Mouse (Mus musculus) ES-E14 (cell line): ENCODE measurements at regions not wholly inside any gene's neighbourhood (a gene's known extent, or its start where the extent isn't known, plus 50 kb on each side); places are given as distances from the start of the nearest gene placed in this dataset.

Experiments
- DNase-seq: peaks from one replicate; pipeline ENCODE4 v3.0.0-alpha.2; 2013; ENCODE audit warnings: low read depth, low spot score
- H3K27ac ChIP-seq: 2 replicates; pipeline ENCODE4 v1.5.1; 2012; ENCODE audit warnings: low read depth, mild to moderate bottlenecking, low read length, moderate library complexity, mixed read lengths; ENCODE audit not compliant: poor library complexity, insufficient read depth, severe bottlenecking
- H3K36me3 ChIP-seq: 2 replicates; pipeline ENCODE4 v1.6.1; 2012; ENCODE audit warnings: mild to moderate bottlenecking, low read length, moderate library complexity, mixed read lengths; ENCODE audit not compliant: control insufficient read depth, poor library complexity, insufficient read depth, severe bottlenecking
- H3K4me1 ChIP-seq, 2 experiments: fragments of 150-350 bp in 1 of 2; sonication (generic) in 1 of 2; 2 replicates each; pipeline ENCODE4 v1.6.1; 2012; ENCODE audit warnings: low read length in 2 of 2, mild to moderate bottlenecking in 1 of 2, mixed read lengths in 1 of 2; ENCODE audit not compliant: control insufficient read depth in 2 of 2, insufficient read depth in 2 of 2, poor library complexity in 1 of 2
- H3K4me3 ChIP-seq, 2 experiments: fragments of 150-350 bp in 1 of 2; sonication (generic) in 1 of 2; 2 replicates each; pipeline ENCODE4 v1.5.1; 2012; ENCODE audit warnings: low read length in 2 of 2, low read depth in 1 of 2, mild to moderate bottlenecking in 1 of 2, mixed read lengths in 1 of 2; ENCODE audit not compliant: insufficient read depth in 1 of 2, poor library complexity in 1 of 2, severe bottlenecking in 1 of 2
- H3K9ac ChIP-seq: 2 replicates; pipeline ENCODE4 v1.6.1; 2012; ENCODE audit warnings: low read depth, mild to moderate bottlenecking, low read length, mixed read lengths; ENCODE audit not compliant: poor library complexity, insufficient read depth, severe bottlenecking
- H3K9me3 ChIP-seq: fragments of 150-350 bp; sonication (generic); 2 replicates; pipeline ENCODE4 v1.6.1; 2012; ENCODE audit warnings: low read depth, mild to moderate bottlenecking, low read length; ENCODE audit not compliant: control insufficient read depth, insufficient read depth
- CHD2 ChIP-seq: IDR thresholded peaks from 2 replicates; pipeline ENCODE4 v1.6.1; 2014; ENCODE audit warnings: mild to moderate bottlenecking, low read depth, low read length, inconsistent platforms
- HCFC1 ChIP-seq: IDR thresholded peaks from 2 replicates; pipeline ENCODE4 v1.6.1; 2012; ENCODE audit warnings: low read length, inconsistent platforms, borderline replicate concordance; ENCODE audit not compliant: insufficient read depth
- MAFK ChIP-seq: IDR thresholded peaks from 2 replicates; pipeline ENCODE4 v1.6.1; 2014; ENCODE audit warnings: mild to moderate bottlenecking, low read depth, low read length, inconsistent platforms; ENCODE audit not compliant: insufficient read depth
- ZC3H11A ChIP-seq: IDR thresholded peaks from 2 replicates; pipeline ENCODE4 v1.6.1; 2012; ENCODE audit warnings: low read depth, mild to moderate bottlenecking, inconsistent platforms, low read length, borderline replicate concordance
- ZNF384 ChIP-seq: IDR thresholded peaks from 2 replicates; pipeline ENCODE4 v1.6.1; 2012; ENCODE audit warnings: low read depth, low read length, inconsistent platforms
- in situ Hi-C, 2 experiments: fragments of 600-800 bp; cut with MboI; formaldehyde crosslinking; loops; one replicate each; pipeline ENCODE4 v1.15.1; 2025; ENCODE audit warnings: low sequenced_read_pairs in 2 of 2, inconsistent platforms in 1 of 2; ENCODE audit not compliant: unreplicated experiment in 2 of 2

- Histone ChIP-seq H3K9ac (no peak overlapping the region), H3K27ac (no peak overlapping the region), H3K9me3 (no peaks in the 10 kb centered on the region), H3K36me3 (no peaks in the 10 kb centered on the region), H3K4me3 (no peak overlapping the region), H3K4me1 (no peaks in the 10 kb centered on the region)
- no peak for DNase-seq
- in situ Hi-C loops, result no loop called here
- no peak for TF ChIP-seq ZC3H11A
- TF ChIP-seq HCFC1, result no peak
- TF ChIP-seq MAFK, result no peak
- no peak for TF ChIP-seq ZNF384
- TF ChIP-seq CHD2, result no peak
Observed at GRCm38 (mm10) chr13:99761423-99761822, 139.5 kb downstream of the Cartpt start.

GRCm38 (mm10) chr13:99760646-99761045, 140.2 kb downstream of the Cartpt start:
- Histone ChIP-seq H3K4me1 (no peaks in the 10 kb centered on the region), H3K9ac (no peak overlapping the region), H3K9me3 (no peaks in the 10 kb centered on the region), H3K4me3 (no peak overlapping the region), H3K36me3 (no peaks in the 10 kb centered on the region), H3K27ac (no peak overlapping the region)
- in situ Hi-C loops, result no loop called here
- TF ChIP-seq HCFC1, result no peak
- TF ChIP-seq CHD2, result no peak
- TF ChIP-seq ZNF384, result no peak
- TF ChIP-seq MAFK, result no peak
- no peak for TF ChIP-seq ZC3H11A
- no peak for DNase-seq

- Histone ChIP-seq H3K9me3 (no peaks in the 10 kb centered on the region), H3K27ac (no peak overlapping the region), H3K4me3 (no peak overlapping the region), H3K9ac (no peak overlapping the region), H3K4me1 (no peaks in the 10 kb centered on the region), H3K36me3 (no peaks in the 10 kb centered on the region)
- in situ Hi-C loops, result no loop called here
- TF ChIP-seq HCFC1 (no peak), CHD2 (no peak), ZNF384 (no peak), MAFK (no peak), ZC3H11A (no peak)
- DNase-seq, result no peak
Observed at GRCm38 (mm10) chr13:99759256-99760044, 141.4 kb downstream of the Cartpt start.

GRCm38 (mm10) chr13:99754701-99755100, 146.2 kb downstream of the Cartpt start:
- no peak overlapping the region for H3K9ac ChIP-seq
- 0 out of 4 replicates have a peak, but pooled peaks cover 0 to 2% of the 10 kb centered on the region in 2 experiments for H3K4me1 ChIP-seq
- H3K9me3 ChIP-seq, result no peaks in the 10 kb centered on the region
- in situ Hi-C loops, result no loop called here
- no peaks in the 10 kb centered on the region for H3K36me3 ChIP-seq
- DNase-seq, result no peak
- H3K27ac ChIP-seq, result no peak overlapping the region
- H3K4me3 ChIP-seq, result no peak overlapping the region
- TF ChIP-seq ZC3H11A (no peak), ZNF384 (no peak), HCFC1 (no peak), MAFK (no peak), CHD2 (no peak)
